Mouse (Mus musculus): Measurements from ENCODE around the gene Uhrf2. TPM values are rescaled to one million over a fixed set of nuclear protein-coding genes. Genes with fewer than 3 reads are reported as not detected.

The Uhrf2 gene
- polyA plus RNA-seq, 1 experiment from 2014 or later = 29.7 TPM

DNA sequence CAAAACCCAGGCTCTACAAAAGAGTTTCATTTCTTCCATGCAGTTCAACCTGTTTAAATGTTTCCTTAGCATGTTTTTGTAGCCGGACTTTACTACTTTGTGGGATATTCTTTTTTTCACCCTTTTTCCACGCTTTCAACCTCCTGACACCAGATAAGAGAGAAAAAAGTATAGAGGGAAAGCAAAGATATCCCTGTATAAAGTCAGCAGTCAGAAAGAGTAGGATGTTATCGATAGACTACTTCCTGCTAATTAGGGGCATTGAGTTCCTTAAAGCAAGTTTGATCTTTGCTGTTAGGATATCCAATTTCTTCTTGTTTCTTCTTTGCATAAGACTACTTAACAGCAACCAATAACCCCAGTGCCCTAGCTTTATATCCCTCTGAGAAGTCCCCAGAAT lies 21.2 kb downstream of the Uhrf2 start:
- peaks cover 32% of the 10 kb centered on the region for H3K36me3 ChIP-seq (replicated peaks)
- no peaks in the 10 kb centered on the region for H3K9me3 ChIP-seq (replicated peaks)
- ATAC-seq (ENCODE audit: insufficient read depth) = no peak
- peaks cover 38% of the 10 kb centered on the region for H3K4me1 ChIP-seq (replicated peaks)
- H3K9ac ChIP-seq = no peak overlapping the region
- no peaks in the 10 kb centered on the region for H3K27me3 ChIP-seq
- peak overlapping the region; percentile 81; the same call in 1 of the 2 replicates for H3K27ac ChIP-seq (replicated peaks)
- WGBS (ENCODE audit: insufficient replicate concordance) = 42% methylated on average over 3 of the region's 3 CpGs
- no peak overlapping the region for H3K4me3 ChIP-seq (replicated peaks)
- H3K4me2 ChIP-seq = peak overlapping the region; percentile 51; the same call in 1 of the 2 replicates

DNA sequence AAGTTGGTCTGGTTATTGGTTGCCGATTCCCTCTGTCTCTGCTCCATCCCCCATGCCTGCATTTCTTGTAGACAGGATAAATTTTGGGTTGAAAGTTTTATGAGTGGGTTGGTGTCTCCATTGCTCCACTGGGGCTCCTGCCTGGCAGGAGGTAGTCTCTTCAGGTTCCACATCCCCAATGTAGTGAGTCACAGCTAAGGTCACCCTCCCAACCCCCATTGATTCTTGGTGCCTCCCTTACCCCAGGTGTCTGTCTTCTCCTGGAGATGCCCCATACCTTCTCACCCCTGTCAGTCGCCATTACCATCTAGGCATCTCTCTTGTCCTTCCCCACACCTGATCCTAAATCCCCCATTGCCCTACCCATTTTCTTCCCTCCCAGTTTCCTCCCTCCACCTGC lies 23.9 kb downstream of the Uhrf2 start:
- WGBS (ENCODE audit: insufficient replicate concordance) = 91% methylated on average over 2 of the region's 2 CpGs
- H3K4me1 ChIP-seq (replicated peaks) = peaks cover 26% of the 10 kb centered on the region
- H3K36me3 ChIP-seq (replicated peaks) = peaks cover 25% of the 10 kb centered on the region
- H3K27ac ChIP-seq (replicated peaks) = no peak overlapping the region
- no peaks in the 10 kb centered on the region for H3K9me3 ChIP-seq (replicated peaks)
- no peaks in the 10 kb centered on the region for H3K27me3 ChIP-seq
- no peak overlapping the region for H3K4me2 ChIP-seq
- no peak overlapping the region for H3K4me3 ChIP-seq (replicated peaks)
- H3K9ac ChIP-seq = no peak overlapping the region
- ATAC-seq (ENCODE audit: insufficient read depth) = no peak

DNA sequence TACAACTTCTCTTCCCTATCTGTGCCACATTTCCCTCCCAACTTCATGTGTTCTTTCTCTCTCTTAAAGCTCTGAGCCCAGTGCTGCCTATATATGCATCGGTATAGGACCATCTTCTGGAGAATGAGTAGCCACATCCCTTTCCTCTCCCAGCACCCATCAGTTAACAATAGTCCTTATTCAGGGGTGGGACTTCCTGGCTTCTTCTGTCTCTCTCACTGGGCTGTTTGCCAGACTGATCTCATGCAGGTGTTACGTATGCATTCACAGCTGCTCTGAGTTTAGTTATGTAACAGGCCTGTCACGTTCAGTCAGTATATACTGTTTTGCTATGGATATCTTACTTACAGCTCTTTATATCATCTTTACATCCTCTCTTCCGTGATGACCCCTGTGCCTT lies 35.5 kb downstream of the Uhrf2 start:
- no peak overlapping the region for H3K27ac ChIP-seq (replicated peaks)
- no peak for ATAC-seq (ENCODE audit: insufficient read depth)

DNA sequence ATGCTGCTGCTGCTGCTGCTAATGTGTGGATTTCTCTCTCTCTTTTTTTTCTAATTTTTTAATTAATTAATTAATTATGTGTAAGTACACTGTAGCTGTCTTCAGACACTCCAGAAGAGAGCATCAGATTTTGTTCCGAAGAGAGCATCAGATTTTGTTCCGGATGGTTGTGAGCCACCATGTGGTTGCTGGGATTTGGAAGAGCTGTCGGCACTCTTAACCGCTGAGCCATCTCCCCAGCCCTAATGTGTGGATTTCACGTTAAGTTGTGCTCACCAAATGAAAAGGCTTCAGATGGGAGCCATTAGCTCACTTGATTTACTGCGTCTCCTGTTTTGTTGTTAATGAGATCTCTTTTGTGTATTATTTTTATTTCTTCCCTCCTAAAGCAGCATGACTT lies 59.9 kb downstream of the Uhrf2 start:
- Histone ChIP-seq H3K36me3 (replicated peaks) (peaks cover 89% of the 10 kb centered on the region), H3K4me3 (replicated peaks) (no peak overlapping the region)
- WGBS (ENCODE audit: insufficient replicate concordance) = 91% methylated on average over 6 of the region's 6 CpGs

More for the DNA sequence above, 35.5 kb downstream of the Uhrf2 start:
- H3K4me3 ChIP-seq (replicated peaks) = no peak overlapping the region
- WGBS (ENCODE audit: insufficient replicate concordance) = 65% methylated on average over 4 of the region's 4 CpGs
- H3K9me3 ChIP-seq (replicated peaks) = no peaks in the 10 kb centered on the region
- H3K27me3 ChIP-seq = no peaks in the 10 kb centered on the region
- H3K4me1 ChIP-seq (replicated peaks) = no peaks in the 10 kb centered on the region
- no peak overlapping the region for H3K4me2 ChIP-seq
- peaks cover 10% of the 10 kb centered on the region; the same call in 1 of the 2 replicates for H3K36me3 ChIP-seq (replicated peaks)
- H3K9ac ChIP-seq = no peak overlapping the region

DNA sequence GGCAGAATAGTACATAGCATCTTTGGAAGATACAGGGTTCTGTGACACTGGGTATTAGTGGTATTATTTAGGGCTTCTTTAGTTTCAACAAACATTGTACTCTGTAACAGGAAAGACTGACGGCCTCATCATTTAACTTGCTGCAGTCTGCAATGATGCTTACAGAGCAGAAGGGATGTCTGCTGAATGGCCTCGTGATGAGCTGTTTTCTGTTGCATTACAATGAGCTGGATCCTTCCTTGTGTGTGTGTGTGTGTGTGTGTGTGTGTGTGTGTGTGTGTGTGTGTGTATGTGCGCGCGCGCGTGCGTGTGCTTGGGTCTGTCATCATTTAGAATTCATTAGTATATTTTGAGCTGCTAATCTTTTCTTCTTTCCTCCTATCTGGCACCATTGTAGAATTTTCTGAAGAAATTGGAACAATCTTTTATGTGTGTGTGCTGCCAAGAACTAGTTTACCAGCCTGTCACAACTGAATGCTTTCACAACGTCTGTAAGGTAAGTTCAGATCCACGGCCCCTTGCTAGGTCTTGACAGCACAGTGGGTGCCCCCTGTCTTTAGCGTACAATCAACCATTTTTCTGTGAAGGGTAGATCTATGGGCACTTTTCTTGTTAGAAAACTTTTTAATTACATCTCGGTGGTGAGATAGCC lies 61.5 kb downstream of the Uhrf2 start:
- Histone ChIP-seq H3K9ac (no peak overlapping the region), H3K36me3 (replicated peaks) (peaks cover 92% of the 10 kb centered on the region), H3K9me3 (replicated peaks) (no peaks in the 10 kb centered on the region), H3K27me3 (no peaks in the 10 kb centered on the region), H3K4me1 (replicated peaks) (no peaks in the 10 kb centered on the region), H3K4me3 (replicated peaks) (no peak overlapping the region), H3K4me2 (no peak overlapping the region), H3K27ac (replicated peaks) (no peak overlapping the region)
- ATAC-seq (ENCODE audit: insufficient read depth) = no peak
- 93% methylated on average over 12 of the region's 12 CpGs for WGBS (ENCODE audit: insufficient replicate concordance)

More for the DNA sequence above, 59.9 kb downstream of the Uhrf2 start:
- H3K4me2 ChIP-seq = no peak overlapping the region
- H3K9me3 ChIP-seq (replicated peaks) = no peaks in the 10 kb centered on the region
- no peak overlapping the region for H3K9ac ChIP-seq
- no peaks in the 10 kb centered on the region for H3K27me3 ChIP-seq
- ATAC-seq (ENCODE audit: insufficient read depth) = no peak
- H3K27ac ChIP-seq (replicated peaks) = no peak overlapping the region
- no peaks in the 10 kb centered on the region for H3K4me1 ChIP-seq (replicated peaks)

DNA sequence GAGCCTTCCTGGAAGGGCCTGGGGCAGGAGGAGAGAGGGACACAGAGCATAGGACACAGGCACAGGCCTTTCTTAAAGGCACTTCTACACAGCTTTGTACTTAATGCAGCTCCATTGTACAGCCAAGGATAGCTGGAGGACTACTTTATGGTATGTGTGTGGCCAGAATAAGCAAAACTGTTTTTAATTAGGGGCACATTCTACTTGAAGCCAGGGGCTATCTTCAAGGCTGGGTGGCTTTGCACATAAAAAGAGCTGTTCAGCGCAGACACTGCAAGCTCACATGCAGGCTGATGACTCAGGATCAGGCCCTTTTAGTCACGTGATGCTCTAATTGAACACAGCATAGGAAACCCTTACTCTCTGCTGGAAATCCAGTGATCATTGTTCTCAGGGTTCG lies 65.9 kb downstream of the Uhrf2 start:
- no peaks in the 10 kb centered on the region for H3K4me1 ChIP-seq (replicated peaks)
- H3K27ac ChIP-seq (replicated peaks) = no peak overlapping the region
- no peak overlapping the region for H3K4me2 ChIP-seq
- H3K4me3 ChIP-seq (replicated peaks) = no peak overlapping the region
- no peak overlapping the region for H3K9ac ChIP-seq
- peaks cover 90% of the 10 kb centered on the region for H3K36me3 ChIP-seq (replicated peaks)
- H3K9me3 ChIP-seq (replicated peaks) = no peaks in the 10 kb centered on the region
- H3K27me3 ChIP-seq = no peaks in the 10 kb centered on the region
- no peak for ATAC-seq (ENCODE audit: insufficient read depth)
- WGBS (ENCODE audit: insufficient replicate concordance) = 88% methylated on average over 3 of the region's 3 CpGs

DNA sequence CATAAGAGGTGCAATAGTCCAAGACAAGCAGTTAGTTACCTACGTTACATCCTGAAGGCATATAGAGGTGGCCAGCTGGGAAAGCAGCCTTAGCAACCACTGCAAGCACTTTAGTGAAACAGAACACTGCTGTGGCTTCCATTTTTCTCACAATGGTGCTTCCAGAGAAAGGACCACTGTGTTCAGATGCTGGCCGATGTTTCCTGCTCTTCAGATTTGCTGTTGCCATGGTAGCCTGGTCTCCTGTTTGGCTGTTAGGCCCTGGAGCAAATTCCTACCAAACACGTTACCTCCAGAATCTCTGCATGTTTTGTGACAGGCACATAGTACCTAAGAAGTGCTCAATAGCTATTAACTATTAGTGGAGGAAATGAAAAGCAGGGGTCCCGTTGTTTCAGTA lies 66.7 kb downstream of the Uhrf2 start:
- H3K27me3 ChIP-seq = no peaks in the 10 kb centered on the region
- no peak overlapping the region for H3K4me2 ChIP-seq
- peaks cover 85% of the 10 kb centered on the region for H3K36me3 ChIP-seq (replicated peaks)
- 83% methylated on average over 4 of the region's 4 CpGs for WGBS (ENCODE audit: insufficient replicate concordance)
- no peaks in the 10 kb centered on the region for H3K9me3 ChIP-seq (replicated peaks)
- no peak for ATAC-seq (ENCODE audit: insufficient read depth)
- no peaks in the 10 kb centered on the region for H3K4me1 ChIP-seq (replicated peaks)
- H3K4me3 ChIP-seq (replicated peaks) = no peak overlapping the region
- H3K9ac ChIP-seq = no peak overlapping the region
- H3K27ac ChIP-seq (replicated peaks) = no peak overlapping the region

DNA sequence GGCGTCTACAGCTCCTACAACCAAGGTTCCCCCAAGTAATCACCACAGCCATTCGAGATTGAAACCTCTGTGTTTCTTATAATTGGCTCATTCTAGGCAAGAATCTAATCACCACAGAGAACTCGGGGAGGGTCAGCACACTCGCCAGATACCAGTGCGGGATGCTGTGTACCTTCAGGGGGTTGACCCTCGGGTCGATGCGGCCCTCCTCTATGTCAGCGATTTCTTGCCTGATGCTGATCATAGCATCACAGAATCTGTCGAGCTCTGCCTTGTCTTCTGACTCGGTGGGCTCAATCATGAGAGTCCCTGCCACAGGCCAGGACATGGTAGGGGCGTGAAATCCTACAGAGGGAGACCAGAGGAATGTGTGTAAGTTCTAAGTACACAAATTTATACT lies 70.3 kb downstream of the Uhrf2 start:
- no peak for ATAC-seq (ENCODE audit: insufficient read depth)
- Histone ChIP-seq H3K27ac (replicated peaks) (no peak overlapping the region), H3K4me3 (replicated peaks) (no peak overlapping the region), H3K4me1 (replicated peaks) (no peaks in the 10 kb centered on the region), H3K27me3 (no peaks in the 10 kb centered on the region), H3K4me2 (no peak overlapping the region), H3K9me3 (replicated peaks) (no peaks in the 10 kb centered on the region), H3K9ac (no peak overlapping the region), H3K36me3 (replicated peaks) (peaks cover 52% of the 10 kb centered on the region)
- 79% methylated on average over 12 of the region's 12 CpGs for WGBS (ENCODE audit: insufficient replicate concordance)

DNA sequence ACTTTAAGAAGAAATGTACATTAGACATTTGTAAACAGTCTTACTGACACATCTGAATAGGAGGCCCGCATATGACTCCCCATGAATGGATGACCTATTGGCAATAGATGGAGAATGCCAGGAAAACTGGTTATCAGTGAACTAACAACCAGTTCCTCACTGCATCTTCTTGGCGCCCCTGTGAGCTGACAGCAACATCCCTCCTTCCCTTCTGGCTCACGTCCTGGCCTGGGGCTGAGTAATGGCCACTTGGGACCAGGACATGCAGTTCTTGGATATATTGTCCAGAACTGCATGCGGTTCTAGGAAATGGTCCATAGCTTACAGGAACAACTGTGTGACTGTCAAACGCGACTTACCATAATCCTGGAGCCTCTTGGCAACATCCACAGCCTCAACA lies 72.3 kb downstream of the Uhrf2 start:
- Histone ChIP-seq H3K4me1 (replicated peaks) (0 out of 2 replicates have a peak, but pooled peaks cover 5% of the 10 kb centered on the region), H3K36me3 (replicated peaks) (peaks cover 32% of the 10 kb centered on the region), H3K4me2 (no peak overlapping the region), H3K27me3 (no peaks in the 10 kb centered on the region), H3K4me3 (replicated peaks) (no peak overlapping the region), H3K27ac (replicated peaks) (no peak overlapping the region), H3K9ac (no peak overlapping the region), H3K9me3 (replicated peaks) (no peaks in the 10 kb centered on the region)
- ATAC-seq (ENCODE audit: insufficient read depth) = no peak
- WGBS (ENCODE audit: insufficient replicate concordance) = 65% methylated on average over 6 of the region's 6 CpGs

DNA sequence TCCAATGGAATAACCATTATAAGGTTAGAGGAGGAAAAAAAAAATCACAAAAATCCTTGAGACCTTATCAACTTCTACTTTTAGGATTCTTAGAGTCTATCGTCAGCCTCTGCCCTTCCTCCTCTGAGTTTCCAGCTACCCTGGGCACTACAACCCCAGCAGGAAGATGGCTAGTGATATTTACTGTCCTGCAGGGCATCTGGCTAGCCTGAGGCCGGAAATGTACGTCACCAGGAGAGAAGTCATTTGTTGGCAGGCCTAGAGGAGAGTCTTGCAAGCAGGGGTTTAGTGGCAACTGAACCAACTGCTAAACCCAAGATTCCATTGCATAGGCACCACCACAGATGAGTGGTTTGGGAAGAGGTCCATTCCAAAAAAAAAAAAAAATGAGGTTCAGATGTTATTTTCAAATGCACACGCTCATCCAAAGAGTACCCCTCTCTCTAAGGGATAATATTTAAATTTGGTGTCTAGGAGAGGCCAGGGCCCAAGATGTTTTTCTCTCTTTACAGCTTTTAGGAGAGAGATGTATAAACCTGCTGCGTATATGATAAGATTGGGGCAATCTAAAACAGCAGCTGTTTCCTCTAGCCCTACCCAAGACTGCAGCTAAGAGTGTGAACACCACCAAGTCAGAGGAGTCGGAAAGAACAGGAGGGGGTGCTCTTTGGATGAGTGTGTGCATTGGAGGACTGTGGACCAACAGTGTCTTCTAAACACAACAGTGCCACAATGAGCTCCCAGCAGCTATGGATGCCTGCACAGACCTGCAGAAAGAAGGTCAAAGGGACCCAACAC lies 74.9 kb downstream of the Uhrf2 start:
- Histone ChIP-seq H3K36me3 (replicated peaks) (peaks cover 12% of the 10 kb centered on the region; the same call in 1 of the 2 replicates), H3K4me3 (replicated peaks) (no peak overlapping the region), H3K9ac (no peak overlapping the region), H3K9me3 (replicated peaks) (no peaks in the 10 kb centered on the region), H3K4me2 (no peak overlapping the region), H3K4me1 (replicated peaks) (0 out of 2 replicates have a peak, but pooled peaks cover 5% of the 10 kb centered on the region), H3K27ac (replicated peaks) (no peak overlapping the region), H3K27me3 (no peaks in the 10 kb centered on the region)
- ATAC-seq (ENCODE audit: insufficient read depth) = no peak
- WGBS (ENCODE audit: insufficient replicate concordance) = 47% methylated on average over 6 of the region's 6 CpGs

DNA sequence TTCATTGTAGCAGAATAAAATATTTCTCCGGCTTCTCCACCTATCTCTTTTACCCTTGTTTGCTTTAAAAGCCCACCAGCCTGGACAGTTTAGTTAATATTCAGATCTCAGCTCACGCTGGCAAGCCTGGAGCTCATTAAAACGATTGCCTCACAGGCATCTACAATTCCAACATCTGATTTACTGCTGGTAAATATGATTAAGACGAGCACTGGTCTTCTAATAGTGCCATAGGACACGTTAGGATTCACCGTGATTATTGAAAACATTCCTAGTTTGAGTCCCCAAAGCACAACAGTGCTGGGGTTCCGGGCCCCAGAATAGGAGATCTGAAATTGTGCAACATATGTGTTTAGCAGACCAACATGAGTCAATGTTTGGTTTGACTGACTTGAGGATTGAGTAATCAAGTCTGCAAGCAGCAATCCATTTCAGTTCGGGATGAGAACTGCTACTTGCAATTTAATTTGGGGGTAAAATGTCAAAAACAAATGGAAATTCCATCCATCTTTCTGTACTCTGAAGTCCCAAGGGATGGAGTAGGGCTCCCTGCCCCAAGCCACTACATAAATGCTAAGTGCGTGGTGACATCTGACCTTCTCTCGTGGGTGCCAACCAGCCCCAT lies 77.0 kb downstream of the Uhrf2 start:
- Histone ChIP-seq H3K9ac (no peak overlapping the region), H3K27me3 (no peaks in the 10 kb centered on the region), H3K27ac (replicated peaks) (no peak overlapping the region), H3K9me3 (replicated peaks) (no peaks in the 10 kb centered on the region), H3K4me3 (replicated peaks) (no peak overlapping the region), H3K4me1 (replicated peaks) (0 out of 2 replicates have a peak, but pooled peaks cover 5% of the 10 kb centered on the region), H3K4me2 (no peak overlapping the region; the same call in 1 of the 2 replicates), H3K36me3 (replicated peaks) (0 out of 2 replicates have a peak, but pooled peaks cover 3% of the 10 kb centered on the region)
- peak; percentile 40; the same call in 1 of the 2 replicates for ATAC-seq (ENCODE audit: insufficient read depth)
- 60% methylated on average over 10 of the region's 10 CpGs for WGBS (ENCODE audit: insufficient replicate concordance)

All from liver, embryonic 15.5 days (tissue).